28 mouse cellular contexts compared by ENCODE assay signal in genomic region chr16:31536328-31536727, GRCm38 (mm10).
DNase-seq lines count a peak whose midpoint lies in the region; ATAC-seq and TF ChIP-seq lines count a peak whose summit lies in the region.
"Had no signal": no experiment of that assay in that cellular context is flagged by ENCODE, and none has a peak within 500 bp of the region (broad histone marks: within the 10 kb centered on the region; RNA-seq: fewer than 3 reads in every experiment).

No protein-coding gene starts in this region.

- H3K27ac ChIP-seq in heart, adult 2 months, result no peak overlapping the region
- peak overlapping the region; percentile 54; the same call in 1 of the 2 replicates for H3K27ac ChIP-seq in kidney, embryonic 16.5 days (ENCODE audit: low read length)
- 0 out of 2 replicates have a peak overlapping the region, but pooled peaks have one; percentile 87 for H3K27ac ChIP-seq in limb, embryonic 10.5 days
- H3K27ac ChIP-seq: embryonic facial prominence, embryonic 12.5 days; embryonic facial prominence, embryonic 15.5 days; forebrain, embryonic 13.5 days; gastrocnemius, adult 2 months; heart, embryonic 13.5 days; hindbrain, embryonic 12.5 days; intestine, embryonic 15.5 days had no signal

- H3K36me3 ChIP-seq in heart, adult 2 months (ENCODE audit: control insufficient read depth, insufficient read depth, low read length), result no peaks in the 10 kb centered on the region
- no peaks in the 10 kb centered on the region for H3K36me3 ChIP-seq in kidney, embryonic 16.5 days (ENCODE audit: insufficient read depth, low read length)
- H3K36me3 ChIP-seq in limb, embryonic 10.5 days, result no peaks in the 10 kb centered on the region
- H3K36me3 ChIP-seq: embryonic facial prominence, embryonic 12.5 days; embryonic facial prominence, embryonic 15.5 days; heart, embryonic 10.5 days; heart, embryonic 13.5 days; hindbrain, embryonic 12.5 days; intestine, embryonic 15.5 days had no signal

- WGBS in heart, adult 2 months, result 89% methylated on average over 3 of the region's 3 CpGs
- WGBS in kidney, embryonic 16.5 days, result 76% methylated on average over 3 of the region's 3 CpGs
- 69% methylated on average over 3 of the region's 3 CpGs for WGBS in limb, embryonic 10.5 days

- DNase-seq in heart, adult 11 months, result peak; percentile 81
- no peak for DNase-seq in heart, adult 2 months
- DNase-seq in kidney, adult 8-10 months, result no peak
- no peak for DNase-seq in limb, embryonic 10.5 days (ENCODE audit: low spot score)
- no peak for DNase-seq in lung, postnatal 36 days
- DNase-seq: adrenal gland, adult 2 months; adrenal gland, postnatal 14 days; B cell, adult 2 months; cerebellum, adult 11 months; cerebellum, adult 2 months; cerebellum, adult 9-11 months; cerebellum, postnatal 25 days; gastrocnemius, adult 2 months; gastrocnemius, postnatal 14 days; heart, adult 18-20 months; heart, postnatal 14 days; heart, postnatal 4 days had no signal

- no peak for TF ChIP-seq EP300 in heart, adult 2 months (IDR thresholded peaks at IDR 0.05; ENCODE audit: insufficient read depth, low read depth, low read length)

- TF ChIP-seq CTCF in heart, adult 2 months (IDR thresholded peaks at IDR 0.05), result no peak

- no peaks in the 10 kb centered on the region for H3K9me3 ChIP-seq in kidney, embryonic 16.5 days (ENCODE audit: low read length)
- H3K9me3 ChIP-seq in limb, embryonic 10.5 days (replicated peaks), result no peaks in the 10 kb centered on the region
- H3K9me3 ChIP-seq: embryonic facial prominence, embryonic 12.5 days; embryonic facial prominence, embryonic 15.5 days; forebrain, embryonic 13.5 days; heart, embryonic 10.5 days; heart, embryonic 13.5 days; hindbrain, embryonic 12.5 days; intestine, embryonic 15.5 days had no signal

- intact Hi-C loops in heart, adult 2 months (cut with DNase I), result no loop called here

- no peak overlapping the region for H3K4me3 ChIP-seq in heart, adult 2 months
- no peak overlapping the region for H3K4me3 ChIP-seq in kidney, embryonic 16.5 days (ENCODE audit: low read length)
- no peak overlapping the region for H3K4me3 ChIP-seq in limb, embryonic 10.5 days
- H3K4me3 ChIP-seq: embryonic facial prominence, embryonic 12.5 days; embryonic facial prominence, embryonic 15.5 days; erythroblast, embryonic 14.5 days; forebrain, embryonic 13.5 days; gastrocnemius, adult 2 months; heart, embryonic 10.5 days; heart, embryonic 13.5 days; hindbrain, embryonic 12.5 days; intestine, embryonic 15.5 days had no signal

- no peaks in the 10 kb centered on the region for H3K4me1 ChIP-seq in heart, adult 2 months (ENCODE audit: control insufficient read depth, insufficient read depth, low read length)
- H3K4me1 ChIP-seq in kidney, embryonic 16.5 days (ENCODE audit: insufficient read depth, low read length), result peaks cover 27% of the 10 kb centered on the region
- peaks cover 63% of the 10 kb centered on the region for H3K4me1 ChIP-seq in limb, embryonic 10.5 days
- H3K4me1 ChIP-seq: embryonic facial prominence, embryonic 15.5 days had no signal

- no peak overlapping the region for H3K9ac ChIP-seq in heart, adult 2 months (ENCODE audit: low read depth, low read length)
- no peak overlapping the region for H3K9ac ChIP-seq in kidney, embryonic 16.5 days (replicated peaks; ENCODE audit: low read length)
- H3K9ac ChIP-seq: embryonic facial prominence, embryonic 12.5 days; embryonic facial prominence, embryonic 15.5 days; forebrain, embryonic 13.5 days; heart, embryonic 13.5 days; hindbrain, embryonic 12.5 days; intestine, embryonic 15.5 days had no signal

- TF ChIP-seq POLR2A in heart, adult 2 months (IDR thresholded peaks at IDR 0.05; ENCODE audit: insufficient read depth, low read depth, low read length), result no peak

- H3K27me3 ChIP-seq in heart, adult 2 months (ENCODE audit: control insufficient read depth, insufficient read depth, low read length), result no peaks in the 10 kb centered on the region
- no peaks in the 10 kb centered on the region for H3K27me3 ChIP-seq in kidney, embryonic 16.5 days (ENCODE audit: insufficient read depth, low read length)
- no peaks in the 10 kb centered on the region for H3K27me3 ChIP-seq in limb, embryonic 10.5 days (ENCODE audit: low read depth, poor library complexity, severe bottlenecking)
- H3K27me3 ChIP-seq: embryonic facial prominence, embryonic 12.5 days; embryonic facial prominence, embryonic 15.5 days; forebrain, embryonic 13.5 days; heart, embryonic 13.5 days; hindbrain, embryonic 12.5 days; intestine, embryonic 15.5 days had no signal

- no peak for ATAC-seq in kidney, embryonic 16.5 days (ENCODE audit: low FRiP score, low TSS enrichment)
- ATAC-seq: forebrain, embryonic 13.5 days; forebrain, embryonic 16.5 days; hindbrain, embryonic 16.5 days; intestine, embryonic 15.5 days had no signal

- no peaks in the 10 kb centered on the region for H3K79me2 ChIP-seq in heart, adult 2 months (replicated peaks; ENCODE audit: control insufficient read depth, insufficient read depth, low read length)

- no peak overlapping the region for H3K4me2 ChIP-seq in kidney, embryonic 16.5 days (replicated peaks; ENCODE audit: low read depth, low read length)
- H3K4me2 ChIP-seq: embryonic facial prominence, embryonic 12.5 days; embryonic facial prominence, embryonic 15.5 days; forebrain, embryonic 13.5 days; heart, embryonic 13.5 days; hindbrain, embryonic 12.5 days; intestine, embryonic 15.5 days had no signal
